Mouse (Mus musculus): ENCODE results near the gene Gm5580.

DNA sequence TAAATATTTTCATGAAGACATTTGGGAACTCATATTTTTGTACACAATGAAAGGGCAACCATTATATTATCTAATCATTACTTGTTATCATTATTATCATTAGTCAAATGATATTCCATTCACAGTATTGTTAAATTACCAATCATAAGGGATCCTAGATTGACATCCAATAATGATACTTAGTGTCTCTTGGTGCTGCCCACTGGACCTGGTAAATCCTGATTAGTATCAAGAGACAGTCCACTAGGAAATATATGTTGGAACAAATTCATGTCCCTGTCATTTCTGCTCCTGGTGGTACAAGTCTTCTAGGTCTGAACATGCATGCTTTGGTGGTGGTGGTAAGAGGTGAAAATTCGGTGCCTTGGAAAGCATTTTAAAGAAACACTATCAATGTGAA is 12.8 kb upstream of the Gm5580 start, which contains the start of gene Olfr213:
- TF ChIP-seq CTCF (conservative IDR thresholded peaks at IDR 0.05; ENCODE audit: low read length) = no peak
- no peak for TF ChIP-seq POU5F1 (IDR thresholded peaks at IDR 0.05; ENCODE audit: borderline replicate concordance, low read length)
- TF ChIP-seq NANOG (IDR thresholded peaks at IDR 0.05; ENCODE audit: borderline replicate concordance, low read length) = no peak

Measured in E14TG2a.4 (cell line).